Mouse (Mus musculus) MEL (cell line): ENCODE results near the gene Arrb2.

Experiments
- CTCF ChIP-seq, 3 experiments: IDR thresholded peaks in 2 of 3; conservative IDR thresholded peaks in 1 of 3; 2 replicates each; pipeline ENCODE4 v1.5.1; 2011 to 2012; ENCODE audit warnings: low read length in 3 of 3, low read depth in 2 of 3, mild to moderate bottlenecking in 2 of 3, improper control_type of control experiment in 1 of 3, inconsistent platforms in 1 of 3, mixed read lengths in 1 of 3, moderate library complexity in 1 of 3; ENCODE audit not compliant: control insufficient read depth in 1 of 3, insufficient read depth in 1 of 3, poor library complexity in 1 of 3, severe bottlenecking in 1 of 3
- GATA1 ChIP-seq: IDR thresholded peaks from 2 replicates; pipeline ENCODE4 v1.6.1; 2011; ENCODE audit warnings: low read depth, low read length, improper control_type of control experiment
- MAX ChIP-seq: IDR thresholded peaks from 2 replicates; pipeline ENCODE4 v1.6.1; 2011; ENCODE audit warnings: low read length, improper control_type of control experiment
- UBTF ChIP-seq: IDR thresholded peaks from 2 replicates; pipeline ENCODE4 v1.6.1; 2012; ENCODE audit warnings: low read depth, mild to moderate bottlenecking, inconsistent platforms, low read length, improper control_type of control experiment, moderate library complexity, borderline replicate concordance; ENCODE audit not compliant: insufficient read depth

DNA sequence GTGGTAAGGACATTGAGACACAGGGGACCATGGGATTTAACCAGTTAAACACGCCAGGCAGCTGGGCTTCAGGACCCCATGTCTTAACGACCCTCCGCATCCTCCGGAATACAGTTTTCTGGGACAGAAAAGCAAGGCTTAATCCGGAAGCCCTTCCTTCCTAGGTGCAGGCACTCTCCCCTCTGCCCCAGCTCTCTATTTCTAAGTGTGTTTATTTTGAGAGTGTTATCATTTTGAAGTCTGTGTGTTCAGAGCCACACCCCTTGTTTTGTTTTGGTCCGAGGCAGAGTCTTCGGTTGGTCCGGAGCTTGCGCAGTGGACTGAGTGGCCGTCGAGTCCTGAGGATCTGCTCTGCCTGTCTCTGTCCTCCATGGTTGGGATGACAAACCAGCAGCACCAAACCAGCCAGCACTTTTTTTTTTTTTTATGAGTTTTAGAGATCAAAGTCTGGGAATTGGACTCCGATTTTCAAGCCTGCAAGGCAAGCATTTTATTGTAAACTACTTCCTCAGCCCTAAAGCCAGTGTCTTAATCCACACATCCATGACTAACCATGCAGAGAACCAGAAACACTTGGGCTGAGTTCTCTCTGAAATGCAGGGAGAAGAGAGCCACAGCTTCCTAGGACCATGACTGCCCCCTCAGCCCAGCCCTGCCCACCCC, 42.6 kb downstream of the Arrb2 start:
- no peak for TF ChIP-seq GATA1
- TF ChIP-seq UBTF = no peak
- no peak for TF ChIP-seq MAX
- TF ChIP-seq CTCF (IDR thresholded peaks at IDR 0.05 in 2 of 3, conservative IDR thresholded peaks at IDR 0.05 in 1 of 3; ENCODE audit: control insufficient read depth in 1 of 3, insufficient read depth in 1 of 3, low read depth in 2 of 3, low read length in 3 of 3, poor library complexity in 1 of 3, severe bottlenecking in 1 of 3) = no peak
